ENCODE assay signal across 13 mouse cellular contexts in the genomic region with DNA sequence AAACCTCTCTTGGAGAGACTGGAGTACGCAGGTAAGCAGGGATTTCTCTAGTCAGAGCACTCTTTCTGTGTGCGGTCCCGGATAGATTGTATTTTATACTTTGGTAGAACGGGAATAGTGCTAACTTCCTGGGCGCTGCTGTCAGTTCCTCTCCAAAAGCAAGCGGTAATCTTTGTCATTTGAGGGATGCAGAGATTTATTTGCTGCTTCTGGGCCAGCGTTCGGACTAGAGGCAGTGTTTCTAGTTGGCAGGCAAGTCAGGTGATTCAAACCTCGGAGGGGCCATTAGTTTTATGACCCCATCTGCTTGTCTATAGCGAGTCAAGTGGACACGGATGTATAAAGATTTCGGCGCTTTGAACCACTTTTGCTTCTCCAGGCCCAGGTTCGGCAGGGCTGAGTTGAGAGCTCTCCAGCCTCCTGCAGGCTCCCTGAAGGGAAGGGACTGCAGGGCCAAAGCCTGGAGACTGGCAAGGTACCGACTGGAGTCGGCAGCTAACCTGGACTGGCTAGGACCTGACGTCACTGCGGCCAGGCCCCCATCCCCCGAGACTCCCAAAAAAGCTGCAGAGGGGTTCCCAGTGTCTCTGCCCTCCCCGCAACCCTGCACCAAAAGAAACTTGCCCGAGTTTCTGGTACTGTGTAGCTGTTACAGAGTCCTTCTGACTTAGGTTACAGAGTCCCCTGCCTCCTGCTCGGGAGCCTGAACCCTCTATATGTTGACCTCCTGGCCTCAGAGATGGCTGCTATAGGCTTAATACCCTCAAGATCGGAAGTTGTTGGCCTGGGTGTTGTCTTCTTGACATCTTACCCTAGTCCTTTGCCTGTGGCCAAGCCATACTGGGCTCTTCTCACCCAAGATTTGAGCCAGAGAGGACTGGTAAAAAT. TPM values are rescaled to one million over a fixed set of nuclear protein-coding genes. Genes with fewer than 3 reads are reported as not detected.
A peak's percentile ranks its signal among the peaks of the same experiment; 100 is the strongest.
DNase-seq lines count a peak whose midpoint lies in the region; ATAC-seq and TF ChIP-seq lines count a peak whose summit lies in the region.
"Had no signal": no experiment of that assay in that cellular context is flagged by ENCODE, and none has a peak within 500 bp of the region (broad histone marks: within the 10 kb centered on the region; RNA-seq: fewer than 3 reads in every experiment).

No protein-coding gene starts in this region.

- peaks cover 97% of the 10 kb centered on the region for H3K27me3 ChIP-seq in embryonic facial prominence, embryonic 14.5 days (replicated peaks; ENCODE audit: control insufficient read depth, insufficient read depth, low read length)
- peaks cover 24% of the 10 kb centered on the region for H3K27me3 ChIP-seq in hindbrain, embryonic 16.5 days (replicated peaks; ENCODE audit: control insufficient read depth, insufficient read depth, low read length)
- peaks cover 59% of the 10 kb centered on the region for H3K27me3 ChIP-seq in neural tube, embryonic 15.5 days (replicated peaks)
- peaks cover 13% of the 10 kb centered on the region; the same call in 1 of the 2 replicates for H3K27me3 ChIP-seq in thymus, adult 2 months (ENCODE audit: control insufficient read depth, insufficient read depth, low read length)

- H3K36me3 ChIP-seq in embryonic facial prominence, embryonic 14.5 days (ENCODE audit: control insufficient read depth, insufficient read depth, low read length), result no peaks in the 10 kb centered on the region
- no peaks in the 10 kb centered on the region for H3K36me3 ChIP-seq in hindbrain, embryonic 16.5 days (ENCODE audit: control insufficient read depth, insufficient read depth, low read length)
- no peaks in the 10 kb centered on the region for H3K36me3 ChIP-seq in neural tube, embryonic 15.5 days
- H3K36me3 ChIP-seq in thymus, adult 2 months (ENCODE audit: control insufficient read depth, insufficient read depth, low read length), result no peaks in the 10 kb centered on the region
- H3K36me3 ChIP-seq: lung, embryonic 15.5 days had no signal

- peak overlapping the region; percentile 32; the same call in 1 of the 2 replicates for H3K4me2 ChIP-seq in embryonic facial prominence, embryonic 14.5 days (ENCODE audit: low read depth, low read length)
- peak overlapping the region; percentile 57 for H3K4me2 ChIP-seq in hindbrain, embryonic 16.5 days (ENCODE audit: low read length)
- peak overlapping the region; percentile 41 for H3K4me2 ChIP-seq in neural tube, embryonic 15.5 days
- H3K4me2 ChIP-seq: lung, embryonic 15.5 days had no signal

- H3K9me3 ChIP-seq in embryonic facial prominence, embryonic 14.5 days (ENCODE audit: control insufficient read depth, low read length), result no peaks in the 10 kb centered on the region
- H3K9me3 ChIP-seq in hindbrain, embryonic 16.5 days (ENCODE audit: control insufficient read depth, low read length), result no peaks in the 10 kb centered on the region
- no peaks in the 10 kb centered on the region for H3K9me3 ChIP-seq in neural tube, embryonic 15.5 days (replicated peaks)
- H3K9me3 ChIP-seq: lung, embryonic 15.5 days had no signal

- no peak for ATAC-seq in embryonic facial prominence, embryonic 14.5 days (ENCODE audit: low read depth)
- no peak for ATAC-seq in hindbrain, embryonic 16.5 days
- no peak for ATAC-seq in neural tube, embryonic 15.5 days (ENCODE audit: low FRiP score)

- TF ChIP-seq CTCF in thymus, adult 2 months (IDR thresholded peaks at IDR 0.05; ENCODE audit: borderline replicate concordance, control insufficient read depth, extremely low read depth, insufficient read depth, low read length, poor library complexity), result no peak

- no peak overlapping the region for H3K9ac ChIP-seq in embryonic facial prominence, embryonic 14.5 days (ENCODE audit: low read depth, low read length)
- peak overlapping the region; percentile 55 for H3K9ac ChIP-seq in hindbrain, embryonic 16.5 days (ENCODE audit: low read depth, low read length)
- H3K9ac ChIP-seq in neural tube, embryonic 15.5 days (replicated peaks), result peak overlapping the region; percentile 26; the same call in 1 of the 2 replicates
- H3K9ac ChIP-seq: lung, embryonic 15.5 days had no signal

- no peak for TF ChIP-seq POLR2A in thymus, adult 2 months (IDR thresholded peaks at IDR 0.05; ENCODE audit: control insufficient read depth, extremely low read depth, insufficient read depth, low read length, poor library complexity)

- peak; percentile 32 for DNase-seq in embryo, embryonic 10 days (ENCODE audit: low spot score)
- no peak for DNase-seq in embryonic facial prominence, embryonic 14.5 days (ENCODE audit: low spot score)
- DNase-seq in gastrocnemius, postnatal 10 days, result no peak
- no peak for DNase-seq in thymus, adult 2 months
- DNase-seq in urinary bladder, adult 2 months (ENCODE audit: low spot score), result no peak
- DNase-seq: adrenal gland, postnatal 10 days; cerebellum, adult 11 months; kidney, adult 9 months; thymus, adult 18-20 months had no signal

- no peak overlapping the region; the same call in 1 of the 2 replicates for H3K4me3 ChIP-seq in embryonic facial prominence, embryonic 14.5 days (ENCODE audit: low read depth, low read length)
- H3K4me3 ChIP-seq in hindbrain, embryonic 16.5 days (ENCODE audit: low read length), result peak overlapping the region; percentile 33
- H3K4me3 ChIP-seq in neural tube, embryonic 15.5 days (replicated peaks), result peak overlapping the region; percentile 32
- H3K4me3 ChIP-seq in thymus, adult 2 months (ENCODE audit: control insufficient read depth, insufficient read depth, low read length), result no peak overlapping the region
- H3K4me3 ChIP-seq: lung, embryonic 15.5 days had no signal

- 12% methylated on average over 23 of the region's 23 CpGs for WGBS in embryonic facial prominence, embryonic 14.5 days
- WGBS in hindbrain, embryonic 16.5 days, result 9% methylated on average over 23 of the region's 23 CpGs
- WGBS in neural tube, embryonic 15.5 days, result 6% methylated on average over 23 of the region's 23 CpGs
- 11% methylated on average over 23 of the region's 23 CpGs for WGBS in thymus, adult 2 months

- no peak overlapping the region for H3K27ac ChIP-seq in embryonic facial prominence, embryonic 14.5 days (replicated peaks; ENCODE audit: low read depth, low read length)
- H3K27ac ChIP-seq in hindbrain, embryonic 16.5 days (ENCODE audit: low read depth, low read length), result peak overlapping the region; percentile 77
- peak overlapping the region; percentile 64 for H3K27ac ChIP-seq in neural tube, embryonic 15.5 days (replicated peaks)
- no peak overlapping the region for H3K27ac ChIP-seq in thymus, adult 2 months (ENCODE audit: control insufficient read depth, insufficient read depth, low read length)
- H3K27ac ChIP-seq: lung, embryonic 15.5 days had no signal

- H3K4me1 ChIP-seq in embryonic facial prominence, embryonic 14.5 days (ENCODE audit: control insufficient read depth, insufficient read depth, low read length), result no peaks in the 10 kb centered on the region
- no peaks in the 10 kb centered on the region; the same call in 1 of the 2 replicates for H3K4me1 ChIP-seq in hindbrain, embryonic 16.5 days (ENCODE audit: control insufficient read depth, insufficient read depth, low read depth, low read length)
- H3K4me1 ChIP-seq in neural tube, embryonic 15.5 days, result peaks cover 6% of the 10 kb centered on the region; the same call in 1 of the 2 replicates
- H3K4me1 ChIP-seq in thymus, adult 2 months (replicated peaks; ENCODE audit: control insufficient read depth, insufficient read depth, low read length), result no peaks in the 10 kb centered on the region
- H3K4me1 ChIP-seq: lung, embryonic 15.5 days had no signal

RNA-seq across cellular contexts. Expression of gene Sox2, which starts 6.9 kb away (rescaled TPM):
- 4.3 and 5.1 TPM in 2 replicates for polyA plus RNA-seq in embryonic facial prominence, embryonic 14.5 days (2014; fragmentation: Nextera tagmentation; extraction: Ambion mirVana)
- polyA plus RNA-seq in hindbrain, embryonic 16.5 days (2015; fragmentation: Nextera tagmentation; extraction: Ambion mirVana), result 8.2 and 8.6 TPM in 2 replicates
- polyA plus RNA-seq in neural tube, embryonic 15.5 days (2015; fragmentation: Nextera tagmentation; extraction: Ambion mirVana), result 11.1 and 13.4 TPM in 2 replicates
- total RNA-seq in gastrocnemius, postnatal 10 days (2021), result under 1 TPM; 0.38 to 0.77 TPM
- 0.08 and 0.19 TPM in 2 replicates for polyA plus RNA-seq in thymus, adult 2 months (2012; rRNA removed)
- 1.4 and 1.9 TPM in 2 replicates for polyA plus RNA-seq in urinary bladder, adult 2 months (2012; rRNA removed)
- total RNA-seq: MEL had no signal

Comparison
In these comparisons a context has a peak if more than half of its experiments do, and no peak if none do; other contexts are left out.
1. H3K27ac ChIP-seq: peak in hindbrain, embryonic 16.5 days (single experiment) and neural tube, embryonic 15.5 days (single experiment); none in embryonic facial prominence, embryonic 14.5 days (single experiment) and thymus, adult 2 months (single experiment).
2. H3K4me3 ChIP-seq: peak in hindbrain, embryonic 16.5 days (single experiment) and neural tube, embryonic 15.5 days (single experiment); none in embryonic facial prominence, embryonic 14.5 days (single experiment) and thymus, adult 2 months (single experiment).
3. Peak in every context shown above with its lines, with median percentiles within 50 percentile points of each other: H3K4me2 ChIP-seq.